Mouse (Mus musculus) erythroid progenitor cell, adult 5-6 weeks (primary cell): Measurements from ENCODE around the gene Slc39a7. TPM values are rescaled to one million over a fixed set of nuclear protein-coding genes. Genes with fewer than 3 reads are reported as not detected.

Experiments
- total RNA-seq, 2 experiments: library from RNA; stranded (forward) in 1 of 2; stranded (reverse) in 1 of 2; fragments of 150-400 nt in 1 of 2; fragments of 186-747, 209-891 nt in 1 of 2; gene quantifications; 2 replicates each; pipeline versions ENCODE4 v1.2.3 to v1.2.4; 2015 to 2017; ENCODE audit warnings: low replicate concordance in 2 of 2

Slc39a7 gene
- total RNA-seq, 2 experiments from 2014 or later = 2.5 to 18.9 TPM

Other genes starting within 250 kb of the Slc39a7 start
Only the 30 nearest of the 33 such genes appear.
- gene Rps28, start 207.1 kb downstream of the Slc39a7 start, total RNA-seq (2015; ENCODE audit: low replicate concordance) = 383 and 392 TPM in 2 replicates
- gene Rps28, start 207.1 kb downstream of the Slc39a7 start, total RNA-seq (2017; ENCODE audit: low replicate concordance) = 429 and 508 TPM in 2 replicates
- 95.5 and 109 TPM in 2 replicates for gene Ndufa7, start 207.1 kb downstream of the Slc39a7 start, total RNA-seq (2015; ENCODE audit: low replicate concordance)
- gene Ndufa7, start 207.1 kb downstream of the Slc39a7 start, total RNA-seq (2017; ENCODE audit: low replicate concordance) = 42.4 and 46.1 TPM in 2 replicates
- gene Cd320, start 188.6 kb downstream of the Slc39a7 start, total RNA-seq (2015; ENCODE audit: low replicate concordance) = 2.9 TPM in 1 of 2 replicates, not detected in the other
- gene Cd320, start 188.6 kb downstream of the Slc39a7 start, total RNA-seq (2017; ENCODE audit: low replicate concordance) = 0.39 TPM in 1 of 2 replicates, not detected in the other
- gene Gm7029, start 157.8 kb downstream of the Slc39a7 start, total RNA-seq (2015; ENCODE audit: low replicate concordance) = not detected in 2 replicates
- gene Gm7029, start 157.8 kb downstream of the Slc39a7 start, total RNA-seq (2017; ENCODE audit: low replicate concordance) = not detected in 2 replicates
- 89.3 and 150 TPM in 2 replicates for gene Kifc1, start 141.0 kb downstream of the Slc39a7 start, total RNA-seq (2015; ENCODE audit: low replicate concordance)
- gene Kifc1, start 141.0 kb downstream of the Slc39a7 start, total RNA-seq (2017; ENCODE audit: low replicate concordance) = 479 and 506 TPM in 2 replicates
- gene Platr17, start 126.5 kb downstream of the Slc39a7 start, total RNA-seq (2015; ENCODE audit: low replicate concordance) = not detected in 2 replicates
- gene Platr17, start 126.5 kb downstream of the Slc39a7 start, total RNA-seq (2017; ENCODE audit: low replicate concordance) = not detected in 2 replicates
- gene Daxx, start 122.3 kb downstream of the Slc39a7 start, total RNA-seq (2015; ENCODE audit: low replicate concordance) = 18.0 and 23.9 TPM in 2 replicates
- gene Daxx, start 122.3 kb downstream of the Slc39a7 start, total RNA-seq (2017; ENCODE audit: low replicate concordance) = 23.4 and 29.3 TPM in 2 replicates
- 86.1 and 88.4 TPM in 2 replicates for gene Tapbp, start 115.8 kb downstream of the Slc39a7 start, total RNA-seq (2015; ENCODE audit: low replicate concordance)
- 88.8 and 97.2 TPM in 2 replicates for gene Tapbp, start 115.8 kb downstream of the Slc39a7 start, total RNA-seq (2017; ENCODE audit: low replicate concordance)
- 11.7 and 23.8 TPM in 2 replicates for gene Zbtb22, start 115.8 kb downstream of the Slc39a7 start, total RNA-seq (2015; ENCODE audit: low replicate concordance)
- 20.3 and 28.8 TPM in 2 replicates for gene Zbtb22, start 115.8 kb downstream of the Slc39a7 start, total RNA-seq (2017; ENCODE audit: low replicate concordance)
- 8.6 and 13.4 TPM in 2 replicates for gene Rgl2, start 102.1 kb downstream of the Slc39a7 start, total RNA-seq (2015; ENCODE audit: low replicate concordance)
- gene Rgl2, start 102.1 kb downstream of the Slc39a7 start, total RNA-seq (2017; ENCODE audit: low replicate concordance) = 11.3 and 29.0 TPM in 2 replicates
- 52.0 and 68.1 TPM in 2 replicates for gene Pfdn6, start 91.3 kb downstream of the Slc39a7 start, total RNA-seq (2015; ENCODE audit: low replicate concordance)
- 40.0 and 109 TPM in 2 replicates for gene Pfdn6, start 91.3 kb downstream of the Slc39a7 start, total RNA-seq (2017; ENCODE audit: low replicate concordance)
- 3.6 and 11.3 TPM in 2 replicates for gene Wdr46, start 91.0 kb downstream of the Slc39a7 start, total RNA-seq (2015; ENCODE audit: low replicate concordance)
- 4.6 and 8.2 TPM in 2 replicates for gene Wdr46, start 91.0 kb downstream of the Slc39a7 start, total RNA-seq (2017; ENCODE audit: low replicate concordance)
- not detected in 2 replicates for gene B3galt4, start 80.2 kb downstream of the Slc39a7 start, total RNA-seq (2015; ENCODE audit: low replicate concordance)
- gene B3galt4, start 80.2 kb downstream of the Slc39a7 start, total RNA-seq (2017; ENCODE audit: low replicate concordance) = 0.26 and 2.8 TPM in 2 replicates
- gene Vps52, start 75.9 kb downstream of the Slc39a7 start, total RNA-seq (2015; ENCODE audit: low replicate concordance) = 8.0 and 18.4 TPM in 2 replicates
- 11.5 and 17.8 TPM in 2 replicates for gene Vps52, start 75.9 kb downstream of the Slc39a7 start, total RNA-seq (2017; ENCODE audit: low replicate concordance)
- 779 and 808 TPM in 2 replicates for gene Rps18, start 75.7 kb downstream of the Slc39a7 start, total RNA-seq (2015; ENCODE audit: low replicate concordance)
- 194 and 380 TPM in 2 replicates for gene Rps18, start 75.7 kb downstream of the Slc39a7 start, total RNA-seq (2017; ENCODE audit: low replicate concordance)
- 315 and 400 TPM in 2 replicates for gene H2-K1, start 31.3 kb downstream of the Slc39a7 start, total RNA-seq (2015; ENCODE audit: low replicate concordance)
- 167 and 182 TPM in 2 replicates for gene H2-K1, start 31.3 kb downstream of the Slc39a7 start, total RNA-seq (2017; ENCODE audit: low replicate concordance)
- gene Ring1, start 7.0 kb downstream of the Slc39a7 start, total RNA-seq (2015; ENCODE audit: low replicate concordance) = 1.3 and 2.5 TPM in 2 replicates
- gene Ring1, start 7.0 kb downstream of the Slc39a7 start, total RNA-seq (2017; ENCODE audit: low replicate concordance) = 1.9 and 2.0 TPM in 2 replicates
- gene H2-Ke6, start 3.6 kb downstream of the Slc39a7 start, total RNA-seq (2015; ENCODE audit: low replicate concordance) = 40.4 and 50.3 TPM in 2 replicates
- gene H2-Ke6, start 3.6 kb downstream of the Slc39a7 start, total RNA-seq (2017; ENCODE audit: low replicate concordance) = 10.8 and 14.9 TPM in 2 replicates
- gene Rxrb, start 130 bp upstream of the Slc39a7 start, total RNA-seq (2015; ENCODE audit: low replicate concordance) = 5.4 and 8.4 TPM in 2 replicates
- gene Rxrb, start 130 bp upstream of the Slc39a7 start, total RNA-seq (2017; ENCODE audit: low replicate concordance) = 11.5 and 14.5 TPM in 2 replicates
- gene Col11a2, start 7.8 kb upstream of the Slc39a7 start, total RNA-seq (2015; ENCODE audit: low replicate concordance) = 0.36 and 0.42 TPM in 2 replicates
- gene Col11a2, start 7.8 kb upstream of the Slc39a7 start, total RNA-seq (2017; ENCODE audit: low replicate concordance) = 2.1 and 2.9 TPM in 2 replicates
- gene H2-Oa, start 60.7 kb upstream of the Slc39a7 start, total RNA-seq (2015; ENCODE audit: low replicate concordance) = not detected in 2 replicates
- gene H2-Oa, start 60.7 kb upstream of the Slc39a7 start, total RNA-seq (2017; ENCODE audit: low replicate concordance) = 0.39 and 1.5 TPM in 2 replicates
- gene H2-DMa, start 87.9 kb upstream of the Slc39a7 start, total RNA-seq (2015; ENCODE audit: low replicate concordance) = 14.4 and 17.2 TPM in 2 replicates
- gene H2-DMa, start 87.9 kb upstream of the Slc39a7 start, total RNA-seq (2017; ENCODE audit: low replicate concordance) = 12.3 and 20.4 TPM in 2 replicates
- gene Brd2, start 91.0 kb upstream of the Slc39a7 start, total RNA-seq (2015; ENCODE audit: low replicate concordance) = 199 and 208 TPM in 2 replicates
- 191 and 208 TPM in 2 replicates for gene Brd2, start 91.0 kb upstream of the Slc39a7 start, total RNA-seq (2017; ENCODE audit: low replicate concordance)
- gene H2-DMb2, start 111.6 kb upstream of the Slc39a7 start, total RNA-seq (2015; ENCODE audit: low replicate concordance) = 3.2 and 4.6 TPM in 2 replicates
- gene H2-DMb2, start 111.6 kb upstream of the Slc39a7 start, total RNA-seq (2017; ENCODE audit: low replicate concordance) = 2.0 and 2.8 TPM in 2 replicates
- gene H2-DMb1, start 121.4 kb upstream of the Slc39a7 start, total RNA-seq (2015; ENCODE audit: low replicate concordance) = 18.0 and 34.8 TPM in 2 replicates
- gene H2-DMb1, start 121.4 kb upstream of the Slc39a7 start, total RNA-seq (2017; ENCODE audit: low replicate concordance) = 3.9 and 23.1 TPM in 2 replicates
- gene Tap1, start 155.9 kb upstream of the Slc39a7 start, total RNA-seq (2015; ENCODE audit: low replicate concordance) = 12.6 and 21.0 TPM in 2 replicates
- 21.6 and 35.4 TPM in 2 replicates for gene Tap1, start 155.9 kb upstream of the Slc39a7 start, total RNA-seq (2017; ENCODE audit: low replicate concordance)
- 23.5 and 39.3 TPM in 2 replicates for gene Psmb9, start 156.1 kb upstream of the Slc39a7 start, total RNA-seq (2015; ENCODE audit: low replicate concordance)
- gene Psmb9, start 156.1 kb upstream of the Slc39a7 start, total RNA-seq (2017; ENCODE audit: low replicate concordance) = 21.3 and 36.5 TPM in 2 replicates
- 38.1 and 68.1 TPM in 2 replicates for gene Psmb8, start 166.0 kb upstream of the Slc39a7 start, total RNA-seq (2015; ENCODE audit: low replicate concordance)
- gene Psmb8, start 166.0 kb upstream of the Slc39a7 start, total RNA-seq (2017; ENCODE audit: low replicate concordance) = 29.3 and 38.3 TPM in 2 replicates
- 4.7 and 6.7 TPM in 2 replicates for gene Tap2, start 171.8 kb upstream of the Slc39a7 start, total RNA-seq (2015; ENCODE audit: low replicate concordance)
- gene Tap2, start 171.8 kb upstream of the Slc39a7 start, total RNA-seq (2017; ENCODE audit: low replicate concordance) = 7.7 and 16.6 TPM in 2 replicates
- gene H2-Ob, start 207.2 kb upstream of the Slc39a7 start, total RNA-seq (2015; ENCODE audit: low replicate concordance) = 10.1 and 21.4 TPM in 2 replicates
- 8.0 and 14.1 TPM in 2 replicates for gene H2-Ob, start 207.2 kb upstream of the Slc39a7 start, total RNA-seq (2017; ENCODE audit: low replicate concordance)